Mouse (Mus musculus) adrenal gland, postnatal 14 days (tissue): ENCODE measurements around the gene Lmf2. TPM values are rescaled to one million over a fixed set of nuclear protein-coding genes. Genes with fewer than 3 reads are reported as not detected.

Experiments used
- DNase-seq: peaks from one replicate; pipeline ENCODE4 v3.0.0; 2021; ENCODE audit warnings: mixed read lengths
- total RNA-seq: library from RNA; stranded (reverse); gene quantifications from 2 replicates; pipeline ENCODE4 v1.2.3, GENCODE M21; 2021

Lmf2 gene
- total RNA-seq, 1 experiment from 2014 or later = 43.2 TPM

GRCm38 (mm10) chr15:89372536-89372935, 17.1 kb upstream of the Lmf2 start:
- DNase-seq = no peak

GRCm38 (mm10) chr15:89372068-89372467, 16.6 kb upstream of the Lmf2 start:
- DNase-seq = no peak

GRCm38 (mm10) chr15:89365141-89365551, 9.7 kb upstream of the Lmf2 start:
- DNase-seq = no peak

DNA sequence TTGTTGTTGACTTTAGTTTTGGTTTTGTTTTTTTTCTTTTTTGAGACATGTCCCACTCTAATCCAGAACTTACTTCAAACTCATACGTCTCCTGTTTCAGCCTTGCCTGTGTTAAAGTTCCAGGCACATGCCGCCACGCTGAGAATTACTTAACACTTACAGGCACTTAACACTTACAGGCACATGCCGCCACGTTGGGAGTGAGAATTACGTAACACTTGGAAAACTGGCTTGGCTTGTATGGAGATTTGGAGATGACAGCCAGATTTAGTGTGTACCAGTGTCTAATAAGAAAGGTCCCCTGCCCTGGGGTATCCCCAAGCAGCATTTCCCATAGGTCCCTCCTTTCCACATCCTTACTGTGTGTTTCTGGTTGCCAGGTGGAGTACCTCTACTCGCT, 7.6 kb upstream of the Lmf2 start:
- DNase-seq = no peak

- DNase-seq = no peak
Measured at GRCm38 (mm10) chr15:89358784-89359183, 3.3 kb upstream of the Lmf2 start.

DNA sequence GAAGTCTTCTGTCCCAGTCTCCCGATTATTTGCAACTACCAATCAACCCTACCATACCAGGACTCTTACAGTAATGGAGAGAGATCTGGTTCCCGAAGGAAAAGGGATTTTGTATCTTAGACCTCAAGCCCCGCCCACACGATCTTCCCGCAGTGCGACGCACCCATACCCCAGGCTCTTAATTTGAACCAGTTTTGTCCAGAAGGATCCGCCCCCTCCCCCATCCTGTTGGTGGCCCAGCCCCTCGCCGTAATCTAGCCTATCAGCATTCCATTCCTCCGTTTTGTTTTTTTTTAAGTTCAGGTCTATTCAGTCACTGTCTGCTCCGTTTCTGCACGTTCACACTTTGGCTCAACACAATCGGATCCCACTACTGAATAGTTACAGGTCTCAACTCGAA, 913 bp upstream of the Lmf2 start:
- peak; percentile 93 for DNase-seq

GRCm38 (mm10) chr15:89354455-89354854, 1.0 kb downstream of the Lmf2 start:
- no peak for DNase-seq

- no peak for DNase-seq
Measured at GRCm38 (mm10) chr15:89353837-89354236, 1.6 kb downstream of the Lmf2 start.

GRCm38 (mm10) chr15:89352795-89353194, 2.7 kb downstream of the Lmf2 start:
- DNase-seq = no peak

GRCm38 (mm10) chr15:89352054-89352453, 3.4 kb downstream of the Lmf2 start:
- no peak for DNase-seq

DNA sequence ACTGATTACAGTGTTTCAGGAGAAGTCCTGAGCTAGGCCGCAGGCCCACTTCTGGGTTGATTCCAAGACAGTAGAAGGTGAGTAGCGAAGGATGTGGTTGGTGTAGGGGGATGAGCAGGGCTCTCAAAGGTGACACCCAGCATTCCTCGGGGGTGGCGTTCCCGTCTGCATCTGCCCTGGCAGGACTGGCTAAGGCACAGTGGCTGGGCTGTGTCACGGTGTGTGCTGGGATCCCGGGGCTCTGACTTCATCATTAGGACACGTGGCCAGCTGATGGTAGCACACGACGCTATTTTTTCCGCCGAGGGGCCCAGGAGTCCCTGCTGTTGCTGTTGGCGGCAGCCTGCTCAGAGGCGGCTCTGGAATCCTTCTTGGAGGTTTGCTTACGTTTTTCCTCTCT, 4.2 kb downstream of the Lmf2 start:
- DNase-seq = no peak

- DNase-seq = no peak
Measured at GRCm38 (mm10) chr15:89350447-89350846, 5.0 kb downstream of the Lmf2 start.

DNA sequence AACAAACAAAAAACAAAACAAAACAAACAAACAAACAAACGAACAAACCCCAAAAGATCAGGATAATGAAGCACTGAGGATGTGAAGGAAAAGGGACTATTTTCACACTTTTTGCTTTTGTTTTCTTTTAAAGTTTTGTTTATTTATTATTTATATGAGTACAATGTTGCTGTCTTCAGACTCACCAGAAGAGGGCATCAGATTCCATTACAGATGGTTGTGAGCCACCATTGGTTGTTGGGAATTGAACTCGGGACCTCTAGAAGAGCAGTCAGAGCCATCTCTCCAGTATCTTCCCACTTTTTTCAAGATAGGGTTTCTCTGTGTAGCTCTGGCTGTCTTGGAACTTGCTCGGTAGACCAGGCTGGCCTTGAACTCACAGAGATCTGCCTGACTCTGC, 12.1 kb downstream of the Lmf2 start:
- DNase-seq = no peak

DNA sequence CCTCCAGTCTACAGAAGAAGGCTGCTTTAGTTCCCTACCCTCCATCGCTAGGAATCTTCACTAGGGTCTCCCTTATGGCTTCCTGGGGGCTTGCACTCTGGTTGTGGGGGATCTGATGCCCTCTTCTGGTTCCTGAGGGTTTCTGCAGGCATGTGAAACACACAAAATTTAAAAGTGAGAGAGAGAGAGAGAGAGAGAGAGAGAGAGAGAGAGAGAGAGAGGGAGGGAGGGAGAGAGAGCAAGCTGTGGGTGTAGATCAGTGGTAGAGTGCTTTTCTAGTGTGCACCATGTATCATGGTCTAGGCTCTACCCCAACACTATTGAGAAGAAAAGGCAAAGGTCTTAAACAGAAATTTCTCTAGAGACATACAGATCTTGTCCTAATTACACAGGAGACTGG, 13.8 kb downstream of the Lmf2 start:
- DNase-seq = no peak

- DNase-seq = no peak
Measured at GRCm38 (mm10) chr15:89340136-89340535, 15.3 kb downstream of the Lmf2 start.

DNA sequence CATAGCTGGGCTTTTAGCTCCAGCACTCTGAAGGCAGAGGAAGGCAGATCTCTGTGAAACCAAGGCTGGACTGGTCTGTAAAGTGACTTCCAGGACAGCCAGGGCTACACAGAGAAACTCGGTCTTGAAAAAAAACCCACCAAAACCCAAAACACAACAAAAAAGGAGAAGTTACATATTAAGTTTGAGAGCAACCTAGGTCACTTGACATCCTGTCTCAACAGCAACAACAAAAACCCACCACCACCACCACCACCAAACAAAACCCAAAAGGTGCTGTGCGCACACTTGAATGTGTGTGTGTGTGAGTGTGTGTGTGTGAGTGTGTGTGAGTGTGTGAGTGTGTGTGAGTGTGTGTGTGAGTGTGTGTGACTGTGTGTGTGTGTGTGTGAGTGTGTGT, 15.8 kb downstream of the Lmf2 start:
- no peak for DNase-seq

GRCm38 (mm10) chr15:89336422-89336821, 19.0 kb downstream of the Lmf2 start:
- no peak for DNase-seq

- DNase-seq = no peak
Measured at GRCm38 (mm10) chr15:89334774-89335537, 20.5 kb downstream of the Lmf2 start.

DNA sequence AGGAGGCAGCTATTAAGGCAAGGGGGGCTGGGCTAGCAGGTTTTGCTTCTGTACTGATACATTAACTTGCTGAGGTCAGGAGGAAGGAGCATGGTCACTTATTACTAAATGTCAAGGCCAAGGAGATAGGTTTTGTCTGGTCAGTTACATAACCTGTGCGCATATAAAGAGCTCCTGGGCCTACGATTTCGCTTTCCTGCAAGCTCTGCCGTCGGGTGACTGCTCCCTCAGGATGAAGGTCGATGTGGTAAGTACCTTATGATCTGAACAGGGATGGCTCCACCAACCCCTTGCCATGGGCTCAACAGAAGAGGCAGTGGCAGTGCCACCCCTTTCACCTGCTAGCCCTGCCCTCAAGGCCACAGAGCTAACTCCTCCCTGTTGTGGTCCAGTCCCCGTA, 21.2 kb downstream of the Lmf2 start, which contains the start of gene Miox:
Gene Miox, plus strand, starts transcription at position 128 of the 400 bp plus-strand sequence.
- DNase-seq = no peak

- DNase-seq = no peak
Measured at GRCm38 (mm10) chr15:89326441-89326840, 29.0 kb downstream of the Lmf2 start.

DNA sequence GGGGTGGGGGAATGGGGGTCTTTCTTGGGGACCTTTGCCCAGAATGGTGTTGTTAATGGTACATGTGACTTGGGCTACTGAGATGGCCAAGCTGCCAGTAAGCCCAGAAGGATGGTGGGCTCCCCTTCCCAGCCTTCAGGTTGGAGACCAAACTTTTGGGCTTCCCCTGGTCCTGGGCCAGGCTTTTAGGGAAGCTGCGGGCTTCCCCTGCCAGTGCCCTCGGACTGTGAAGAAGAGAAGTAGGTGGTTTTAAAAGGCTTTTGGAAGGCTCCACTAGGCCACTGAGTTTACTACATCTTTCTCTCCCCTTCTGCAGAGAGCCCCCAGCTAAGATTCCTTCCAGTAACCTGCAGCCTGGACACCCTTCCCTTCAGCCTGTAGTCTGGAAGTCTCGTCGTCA, 31.8 kb downstream of the Lmf2 start:
- no peak for DNase-seq

GRCm38 (mm10) chr15:89322670-89323522, 32.6 kb downstream of the Lmf2 start, which contains the start of gene Adm2:
TSS of gene Adm2 (plus strand) at chr15:89322720.
- no peak for DNase-seq

- no peak for DNase-seq
Measured at GRCm38 (mm10) chr15:89321264-89321663, 34.2 kb downstream of the Lmf2 start.
